Mouse (Mus musculus) limb, embryonic 13.5 days (tissue): ENCODE results near the gene Adamtsl1. TPM values are rescaled to one million over a fixed set of nuclear protein-coding genes. Genes with fewer than 3 reads are reported as not detected.

ENCODE experiments used
- ATAC-seq: fragments of 200-750 bp; cut with Nextera tagmentation; 2 replicates; pipeline ENCODE4 v1.8.0; 2017; ENCODE audit warnings: low read depth, moderate number of reproducible peaks, moderate TSS enrichment; ENCODE audit not compliant: low FRiP score
- H3K27ac ChIP-seq: fragments of 300-500 bp; sonication (generic); 2 replicates; pipeline ENCODE4 v1.5.1; 2015; ENCODE audit warnings: inconsistent platforms, mild to moderate bottlenecking, moderate library complexity
- H3K27me3 ChIP-seq: fragments of 300-500 bp; sonication (generic); 2 replicates; pipeline ENCODE4 v1.6.1; 2015; ENCODE audit warnings: mild to moderate bottlenecking, inconsistent platforms
- H3K36me3 ChIP-seq: fragments of 300-500 bp; sonication (generic); 2 replicates; pipeline ENCODE4 v1.6.1; 2015; ENCODE audit warnings: inconsistent platforms, mild to moderate bottlenecking, moderate library complexity
- H3K4me1 ChIP-seq: fragments of 300-500 bp; sonication (generic); 2 replicates; pipeline ENCODE4 v1.6.1; 2015; ENCODE audit warnings: inconsistent platforms
- H3K4me2 ChIP-seq: fragments of 300-500 bp; sonication (generic); replicated peaks from 2 replicates; pipeline ENCODE4 v1.6.1; 2015; ENCODE audit warnings: inconsistent platforms, mild to moderate bottlenecking, moderate library complexity
- H3K4me3 ChIP-seq: fragments of 300-500 bp; sonication (generic); 2 replicates; pipeline ENCODE4 v1.5.1; 2015; ENCODE audit warnings: moderate library complexity, mild to moderate bottlenecking, inconsistent platforms
- H3K9ac ChIP-seq: fragments of 300-500 bp; sonication (generic); 2 replicates; pipeline ENCODE4 v1.6.1; 2015; ENCODE audit warnings: mild to moderate bottlenecking, inconsistent platforms
- H3K9me3 ChIP-seq: fragments of 300-500 bp; sonication (generic); 2 replicates; pipeline ENCODE4 v1.6.1; 2016; ENCODE audit warnings: inconsistent platforms
- WGBS: fragments of 180-500 bp; shearing (Covaris S2); methylation state at CpG from one replicate; pipeline ENCODE4 v1.1.7; 2015; 5-methylcytosine and 5-hydroxymethylcytosine counted together
- polyA plus RNA-seq: library from polyadenylated mRNA; unstranded; fragments of >200 nt; fragmentation: Nextera tagmentation; extraction: Ambion mirVana; gene quantifications from 2 replicates; pipeline ENCODE4 v1.2.1, GENCODE M21; 2015

The Adamtsl1 gene
- polyA plus RNA-seq, 1 experiment from 2014 or later, result 53.2 TPM

DNA sequence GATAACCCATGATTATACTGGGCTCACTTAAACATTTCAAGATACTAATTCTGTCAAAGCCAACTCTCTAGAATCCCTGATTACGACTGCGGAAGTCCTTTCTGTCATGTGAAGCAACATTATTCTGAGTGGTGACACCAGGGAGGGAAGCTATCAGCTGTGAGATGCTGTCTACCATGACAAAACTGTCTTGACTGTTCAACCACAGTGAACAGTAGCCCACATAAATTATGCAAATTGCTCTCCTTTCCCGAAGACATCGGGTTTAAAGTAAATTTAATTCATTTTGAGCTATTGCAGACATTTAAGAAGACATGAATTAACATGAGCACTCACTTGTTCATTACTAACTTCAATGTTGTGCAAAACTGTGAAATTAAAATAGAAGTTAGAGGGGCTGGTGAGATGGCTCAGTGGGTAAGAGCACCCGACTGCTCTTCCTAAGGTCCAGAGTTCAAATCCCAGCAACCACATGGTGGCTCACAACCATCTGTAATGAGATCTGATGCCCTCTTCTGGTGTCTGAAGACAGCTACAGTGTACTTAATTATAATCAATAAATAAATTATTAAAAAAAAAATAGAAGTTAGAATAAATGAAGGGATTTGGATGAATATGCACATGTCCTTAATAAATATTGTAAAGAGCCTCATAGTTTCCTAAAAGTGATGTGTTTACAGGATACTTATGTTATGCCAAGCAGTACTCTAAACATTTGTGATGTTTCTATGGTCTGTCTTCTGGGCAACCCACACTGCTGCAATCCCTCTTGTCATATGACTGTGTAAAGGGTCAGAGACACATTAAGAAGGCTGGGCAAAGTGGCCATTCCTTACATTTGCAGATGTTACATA lies 249.4 kb downstream of the Adamtsl1 start:
- no peak overlapping the region for H3K9ac ChIP-seq
- H3K4me2 ChIP-seq, result no peak overlapping the region
- WGBS, result 91% methylated on average over 5 of the region's 5 CpGs
- peaks cover 17% of the 10 kb centered on the region for H3K4me1 ChIP-seq
- H3K4me3 ChIP-seq, result no peak overlapping the region
- ATAC-seq, result no peak
- H3K36me3 ChIP-seq, result no peaks in the 10 kb centered on the region
- no peaks in the 10 kb centered on the region for H3K9me3 ChIP-seq
- no peak overlapping the region for H3K27ac ChIP-seq
- H3K27me3 ChIP-seq, result no peaks in the 10 kb centered on the region

DNA sequence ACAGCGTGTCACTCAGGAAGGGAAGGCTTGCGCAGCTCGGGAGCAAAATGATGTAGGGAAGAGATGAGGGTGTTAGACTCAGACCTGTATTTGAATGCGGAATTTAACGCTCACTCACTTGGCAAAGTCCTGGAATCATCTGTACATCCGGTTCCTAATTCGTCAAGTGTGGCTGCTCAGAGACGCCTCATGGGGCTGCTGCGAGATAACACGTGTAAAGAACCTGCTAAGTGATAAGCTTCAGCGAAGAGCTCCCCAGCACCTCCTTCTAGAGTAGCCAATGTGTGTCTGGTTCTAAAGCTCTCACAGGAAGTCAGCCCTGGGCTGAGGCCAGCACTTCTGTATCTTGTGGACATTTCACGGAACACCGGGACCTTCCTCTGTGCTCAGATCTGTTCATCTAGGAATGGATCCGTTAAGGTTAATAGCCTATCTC lies 250.1 kb downstream of the Adamtsl1 start:
- peaks cover 17% of the 10 kb centered on the region for H3K4me1 ChIP-seq
- WGBS, result 91% methylated on average over 14 of the region's 14 CpGs
- no peak for ATAC-seq
- H3K27me3 ChIP-seq, result no peaks in the 10 kb centered on the region
- H3K9ac ChIP-seq, result no peak overlapping the region
- H3K36me3 ChIP-seq, result no peaks in the 10 kb centered on the region
- H3K4me3 ChIP-seq, result no peak overlapping the region
- no peak overlapping the region for H3K4me2 ChIP-seq
- H3K27ac ChIP-seq, result no peak overlapping the region
- no peaks in the 10 kb centered on the region for H3K9me3 ChIP-seq

DNA sequence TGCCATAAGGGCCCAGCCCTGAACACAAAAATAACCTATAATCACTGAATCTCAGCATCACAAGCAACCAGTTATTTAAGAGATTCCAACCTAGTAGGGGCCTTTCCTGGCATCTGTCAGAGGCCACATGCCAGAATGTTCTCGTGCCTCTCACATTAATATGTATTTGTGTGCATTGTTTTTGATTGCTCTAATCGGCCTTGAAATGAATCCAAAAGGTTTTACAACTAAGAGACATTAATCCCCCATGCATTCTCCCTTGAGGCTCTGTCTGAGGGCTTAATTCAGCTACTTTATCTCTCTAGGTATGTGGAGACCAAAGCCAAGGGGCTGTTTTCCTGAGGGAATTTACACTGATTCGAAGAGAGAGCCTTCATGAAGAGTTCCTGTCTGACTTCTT lies 250.5 kb downstream of the Adamtsl1 start:
- 44% methylated on average over 3 of the region's 3 CpGs for WGBS
- no peak for ATAC-seq
- no peak overlapping the region for H3K9ac ChIP-seq

DNA sequence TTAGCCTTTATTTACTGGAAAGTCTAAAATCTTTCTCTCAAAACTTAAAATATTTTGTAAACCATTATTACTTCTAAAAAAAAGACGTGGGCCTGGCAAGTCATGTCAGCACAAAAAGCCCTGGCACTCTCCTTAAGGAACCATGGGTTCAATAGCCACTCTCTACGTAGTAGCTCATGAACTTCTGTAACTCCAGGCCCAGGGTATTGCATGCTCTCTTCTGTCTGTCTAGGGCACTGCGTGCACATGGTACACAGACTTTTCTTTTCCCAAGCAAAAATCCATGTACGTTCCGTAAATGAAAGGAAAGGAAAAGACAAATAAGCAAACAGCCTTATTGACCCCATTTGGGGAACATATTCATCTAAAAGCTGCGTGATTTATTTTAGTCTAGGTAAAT lies 253.7 kb downstream of the Adamtsl1 start:
- no peaks in the 10 kb centered on the region for H3K36me3 ChIP-seq
- 52% methylated on average over 6 of the region's 6 CpGs for WGBS
- no peaks in the 10 kb centered on the region for H3K9me3 ChIP-seq
- no peak for ATAC-seq
- H3K4me2 ChIP-seq, result no peak overlapping the region
- no peaks in the 10 kb centered on the region for H3K27me3 ChIP-seq
- no peak overlapping the region for H3K9ac ChIP-seq
- H3K4me1 ChIP-seq, result peaks cover 17% of the 10 kb centered on the region
- no peak overlapping the region for H3K27ac ChIP-seq
- H3K4me3 ChIP-seq, result no peak overlapping the region

More for the DNA sequence above, 250.5 kb downstream of the Adamtsl1 start:
- Histone ChIP-seq H3K27ac (no peak overlapping the region), H3K4me2 (no peak overlapping the region), H3K4me1 (peaks cover 17% of the 10 kb centered on the region), H3K9me3 (no peaks in the 10 kb centered on the region), H3K4me3 (no peak overlapping the region), H3K27me3 (no peaks in the 10 kb centered on the region), H3K36me3 (no peaks in the 10 kb centered on the region)

DNA sequence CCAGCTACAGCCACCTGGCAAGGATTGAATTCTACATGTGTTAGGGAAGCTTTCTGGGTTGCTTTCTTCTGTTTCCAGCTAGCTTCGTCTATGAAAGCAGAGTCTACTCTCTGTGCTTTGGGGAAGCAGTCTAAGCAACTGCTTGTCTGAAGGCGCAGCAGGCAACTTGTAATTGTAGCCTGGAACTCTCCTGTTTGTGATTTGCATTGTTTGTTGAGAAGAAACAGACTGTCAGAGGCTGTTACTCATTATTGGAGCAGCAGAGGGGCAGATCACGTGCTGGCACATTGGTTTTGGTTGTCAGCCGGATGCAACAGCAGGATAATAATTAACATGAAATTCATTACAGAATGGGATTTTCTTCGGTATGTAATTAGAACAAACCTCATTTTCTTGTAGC lies 254.1 kb downstream of the Adamtsl1 start:
- no peak overlapping the region for H3K4me2 ChIP-seq
- H3K27ac ChIP-seq, result no peak overlapping the region
- WGBS, result 16% methylated on average over 5 of the region's 5 CpGs
- no peaks in the 10 kb centered on the region for H3K27me3 ChIP-seq
- H3K9ac ChIP-seq, result no peak overlapping the region
- peaks cover 17% of the 10 kb centered on the region for H3K4me1 ChIP-seq
- no peaks in the 10 kb centered on the region for H3K9me3 ChIP-seq
- H3K36me3 ChIP-seq, result no peaks in the 10 kb centered on the region
- no peak overlapping the region for H3K4me3 ChIP-seq
- 0 out of 2 replicates have a peak, but pooled peaks have one; percentile 48 for ATAC-seq

DNA sequence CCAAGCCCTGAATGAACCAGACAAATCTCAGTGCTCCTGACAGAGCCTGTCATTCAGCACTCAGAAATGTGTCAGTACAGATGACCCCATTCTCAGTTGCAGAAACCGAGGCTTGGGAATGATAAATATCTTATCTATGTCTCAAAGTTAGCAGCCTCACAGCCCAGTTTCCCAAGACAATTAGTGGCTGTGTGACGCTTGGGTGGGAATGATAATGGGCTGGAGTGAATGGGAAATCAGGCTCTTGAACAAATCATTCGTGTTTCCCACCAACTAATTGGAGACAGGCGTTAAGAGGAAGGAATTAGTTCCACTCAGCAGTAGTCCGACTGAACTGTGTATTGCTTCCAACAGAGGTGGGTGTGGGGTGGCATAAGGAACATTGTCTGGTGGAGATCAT lies 268.5 kb downstream of the Adamtsl1 start:
- Histone ChIP-seq H3K4me3 (no peak overlapping the region), H3K36me3 (no peaks in the 10 kb centered on the region), H3K4me1 (no peaks in the 10 kb centered on the region), H3K9ac (no peak overlapping the region), H3K27ac (no peak overlapping the region), H3K9me3 (no peaks in the 10 kb centered on the region), H3K27me3 (no peaks in the 10 kb centered on the region), H3K4me2 (no peak overlapping the region)
- ATAC-seq, result no peak
- WGBS, result 16% methylated on average over 5 of the region's 5 CpGs

DNA sequence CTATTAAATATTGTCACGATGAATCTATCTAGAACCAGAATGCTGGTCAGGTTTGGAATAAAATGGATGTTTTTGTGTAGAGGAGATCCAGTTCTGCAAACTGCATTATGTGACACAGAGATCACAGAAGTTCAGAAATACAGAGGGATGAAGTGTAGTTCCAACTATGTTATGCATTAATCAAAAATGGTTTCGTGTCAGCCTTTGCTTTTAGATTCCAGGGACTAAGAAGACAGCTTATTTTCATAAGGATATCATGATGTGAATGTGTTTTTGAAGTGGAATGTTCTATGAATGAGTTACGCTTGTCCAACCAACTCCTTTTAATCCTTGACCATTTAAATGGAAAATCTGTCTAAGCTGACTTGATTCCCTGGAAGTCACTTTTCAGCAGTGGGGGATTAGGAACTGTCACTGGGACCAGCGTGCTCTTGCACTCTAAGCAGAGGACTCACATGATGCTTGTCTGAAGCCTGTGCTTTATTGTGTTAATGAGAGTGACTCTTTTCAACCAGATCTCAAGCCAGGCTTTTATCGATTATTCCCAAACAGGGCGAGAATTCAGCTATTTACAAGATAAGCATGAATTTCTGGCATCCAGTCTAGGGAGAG lies 269.9 kb downstream of the Adamtsl1 start:
- WGBS, result 58% methylated on average over 6 of the region's 6 CpGs
- Histone ChIP-seq H3K27me3 (no peaks in the 10 kb centered on the region), H3K9me3 (no peaks in the 10 kb centered on the region), H3K36me3 (no peaks in the 10 kb centered on the region), H3K4me3 (no peak overlapping the region), H3K4me2 (no peak overlapping the region), H3K4me1 (no peaks in the 10 kb centered on the region), H3K9ac (no peak overlapping the region), H3K27ac (no peak overlapping the region)
- ATAC-seq, result no peak

DNA sequence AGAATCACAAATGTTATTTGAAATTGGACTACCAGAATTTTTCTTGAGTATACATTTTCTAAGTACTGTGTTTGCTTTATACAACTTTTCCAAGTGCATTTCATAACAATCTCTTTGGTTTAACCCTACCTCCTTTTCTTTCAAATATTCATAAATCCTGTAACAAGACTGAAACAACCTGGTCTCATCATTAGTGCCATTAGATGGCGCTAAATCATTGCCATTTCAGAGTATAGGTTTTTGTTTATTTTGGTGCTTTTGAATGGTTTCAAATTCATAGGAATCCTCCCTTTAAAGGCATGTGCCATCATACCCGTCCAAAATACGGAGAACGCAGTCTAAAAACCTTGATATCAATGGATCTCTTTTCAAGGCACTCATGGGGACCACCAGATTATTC lies 270.5 kb downstream of the Adamtsl1 start:
- no peak overlapping the region for H3K4me2 ChIP-seq
- WGBS, result 60% methylated on average over 4 of the region's 4 CpGs
- no peaks in the 10 kb centered on the region for H3K27me3 ChIP-seq
- no peaks in the 10 kb centered on the region for H3K4me1 ChIP-seq
- no peaks in the 10 kb centered on the region for H3K9me3 ChIP-seq
- H3K36me3 ChIP-seq, result no peaks in the 10 kb centered on the region
- no peak for ATAC-seq
- H3K4me3 ChIP-seq, result no peak overlapping the region
- no peak overlapping the region for H3K9ac ChIP-seq
- H3K27ac ChIP-seq, result no peak overlapping the region

DNA sequence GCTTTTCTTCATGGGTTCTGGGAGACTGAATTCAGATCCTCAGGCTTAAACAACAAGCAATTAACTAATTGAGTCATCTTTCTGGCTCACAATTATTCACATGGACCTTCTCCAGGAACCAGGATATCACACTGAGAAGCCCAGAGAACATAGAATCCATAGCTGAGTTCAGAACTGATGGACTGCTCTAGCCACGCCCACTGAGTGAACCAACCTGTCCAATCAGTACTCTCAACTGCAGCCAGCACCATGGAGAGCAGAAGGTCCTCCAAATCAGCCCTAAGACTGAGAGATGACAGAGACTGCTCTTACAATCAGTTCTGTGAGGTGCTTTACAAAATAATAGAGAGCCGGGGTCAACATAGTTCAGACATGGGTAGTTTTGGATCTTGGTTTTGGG lies 276.3 kb downstream of the Adamtsl1 start:
- no peak overlapping the region for H3K4me2 ChIP-seq
- H3K27ac ChIP-seq, result no peak overlapping the region
- no peaks in the 10 kb centered on the region for H3K4me1 ChIP-seq
- no peak overlapping the region for H3K4me3 ChIP-seq
- H3K36me3 ChIP-seq, result no peaks in the 10 kb centered on the region
- no peaks in the 10 kb centered on the region for H3K27me3 ChIP-seq
- no peaks in the 10 kb centered on the region for H3K9me3 ChIP-seq
- no peak overlapping the region for H3K9ac ChIP-seq
- WGBS, result 49% methylated on average over 2 of the region's 2 CpGs
- no peak for ATAC-seq

DNA sequence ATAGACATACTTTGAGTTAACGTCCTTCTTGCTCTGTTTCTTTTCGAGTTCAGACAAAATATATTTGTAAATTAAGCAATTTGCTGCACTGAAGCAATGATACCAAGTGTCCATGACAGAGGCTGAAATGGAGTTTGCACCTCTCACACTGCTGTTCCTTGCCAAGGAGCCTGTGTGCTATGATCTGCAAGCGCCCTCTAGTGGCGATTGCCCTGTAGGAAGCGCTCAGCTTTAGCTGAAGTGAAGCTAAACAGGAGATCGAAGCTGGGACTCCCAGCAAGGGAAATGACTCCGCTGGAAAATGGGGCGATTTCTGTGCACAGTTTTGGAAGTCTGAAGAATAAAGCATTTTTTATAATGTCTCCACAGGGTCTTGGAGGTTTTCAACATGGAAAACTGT lies 287.8 kb downstream of the Adamtsl1 start:
- no peak overlapping the region for H3K4me3 ChIP-seq
- H3K4me2 ChIP-seq, result no peak overlapping the region
- peak; percentile 81; the same call in 1 of the 2 replicates for ATAC-seq
- no peak overlapping the region for H3K9ac ChIP-seq
- H3K27me3 ChIP-seq, result 0 out of 2 replicates have a peak, but pooled peaks cover 3% of the 10 kb centered on the region
- H3K36me3 ChIP-seq, result no peaks in the 10 kb centered on the region
- no peaks in the 10 kb centered on the region for H3K4me1 ChIP-seq
- no peaks in the 10 kb centered on the region for H3K9me3 ChIP-seq
- H3K27ac ChIP-seq, result no peak overlapping the region
- 4% methylated on average over 8 of the region's 8 CpGs for WGBS

DNA sequence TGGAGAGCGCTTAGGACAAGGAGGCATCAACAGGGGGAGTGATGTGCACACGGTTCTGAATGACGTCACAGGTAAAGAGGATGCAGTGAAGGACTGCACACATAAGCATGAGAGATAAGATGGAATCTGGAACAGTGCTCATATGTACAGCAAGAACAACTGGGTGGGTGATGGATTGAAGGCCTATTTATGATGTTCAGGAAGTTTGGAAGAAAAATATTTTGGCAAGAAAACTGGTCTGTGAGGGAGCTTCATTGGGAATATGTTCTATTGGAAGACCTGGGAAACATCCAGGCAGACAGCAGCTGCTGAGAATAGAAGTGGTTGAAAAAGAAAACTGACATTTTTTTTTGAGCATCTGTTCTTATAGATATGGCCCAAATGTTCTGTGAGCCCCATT lies 300.4 kb downstream of the Adamtsl1 start:
- H3K36me3 ChIP-seq, result no peaks in the 10 kb centered on the region
- 74% methylated on average over 3 of the region's 3 CpGs for WGBS
- no peaks in the 10 kb centered on the region for H3K9me3 ChIP-seq
- H3K27me3 ChIP-seq, result no peaks in the 10 kb centered on the region
- no peak for ATAC-seq
- H3K4me1 ChIP-seq, result peaks cover 4% of the 10 kb centered on the region; the same call in 1 of the 2 replicates
- no peak overlapping the region for H3K4me3 ChIP-seq
- no peak overlapping the region for H3K4me2 ChIP-seq
- no peak overlapping the region for H3K9ac ChIP-seq
- H3K27ac ChIP-seq, result no peak overlapping the region

DNA sequence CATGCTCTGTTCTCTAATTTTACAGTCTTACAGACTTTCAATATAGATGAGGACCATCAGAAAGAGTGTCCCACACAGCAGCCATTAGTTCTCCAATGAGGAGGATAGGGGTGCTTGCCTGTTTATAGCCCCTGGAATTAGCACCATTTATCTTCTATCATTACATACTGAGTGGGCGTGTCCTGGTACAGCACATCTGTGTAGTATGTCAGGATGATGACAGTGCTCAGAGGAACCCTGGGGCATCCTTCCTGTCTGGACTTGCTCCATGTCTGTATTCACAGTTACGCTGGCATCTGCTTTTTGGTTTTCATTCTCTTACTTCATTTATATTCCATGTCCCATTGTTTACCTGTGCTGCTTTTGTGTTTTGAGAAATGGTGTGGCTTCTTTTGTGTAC lies 304.5 kb downstream of the Adamtsl1 start:
- H3K27me3 ChIP-seq, result no peaks in the 10 kb centered on the region
- no peaks in the 10 kb centered on the region for H3K36me3 ChIP-seq
- H3K4me2 ChIP-seq, result no peak overlapping the region
- no peak overlapping the region for H3K4me3 ChIP-seq
- ATAC-seq, result no peak
- H3K9ac ChIP-seq, result no peak overlapping the region
- H3K27ac ChIP-seq, result no peak overlapping the region
- WGBS, result 75% methylated on average over 2 of the region's 2 CpGs
- H3K4me1 ChIP-seq, result no peaks in the 10 kb centered on the region
- H3K9me3 ChIP-seq, result no peaks in the 10 kb centered on the region; the same call in 1 of the 2 replicates
